Mouse (Mus musculus): ENCODE measurements around the gene Ggps1.
"Not testable (repeated sequence)": the region's sequence is repeated elsewhere in the genome, so short reads cannot be mapped to it uniquely, and the experiment has no call there.

Gene Ggps1

DNA sequence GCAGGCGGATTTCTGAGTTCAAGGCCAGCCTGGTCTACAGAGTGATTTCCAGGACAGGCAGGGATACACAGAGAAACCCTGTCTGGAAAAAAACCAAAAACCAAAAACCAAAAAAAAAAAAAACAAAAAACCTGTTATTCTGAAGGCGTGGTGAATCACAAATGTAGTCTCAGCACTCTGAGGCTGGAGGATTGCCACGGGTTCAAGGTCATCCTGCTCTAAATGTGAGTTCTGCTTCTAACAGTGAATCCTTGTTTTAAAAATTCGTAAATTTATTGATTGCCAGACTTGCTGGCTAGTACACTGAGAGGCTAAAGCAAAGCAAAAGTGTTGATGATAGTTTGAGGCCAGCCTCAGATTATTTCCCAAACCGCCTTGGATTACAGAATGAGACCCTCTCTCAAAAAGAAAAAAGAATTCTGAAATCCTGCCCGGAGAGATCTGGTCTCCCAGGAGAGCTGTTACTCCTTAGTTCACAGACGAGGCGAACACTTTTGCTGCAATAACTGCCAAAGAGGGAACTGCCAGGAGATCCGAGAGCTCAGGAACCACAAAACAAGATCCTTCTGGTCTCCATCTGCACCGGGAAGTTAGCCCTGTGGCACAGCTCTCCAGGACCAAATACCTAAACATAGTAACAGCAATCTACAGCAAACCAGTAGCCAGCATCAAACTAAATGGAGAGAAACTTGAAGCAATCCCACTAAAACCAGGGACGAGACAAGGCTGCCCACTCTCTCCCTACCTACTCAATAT is 27.2 kb downstream of the Ggps1 start:
- no peak for DNase-seq (ENCODE audit: low spot score)

DNA sequence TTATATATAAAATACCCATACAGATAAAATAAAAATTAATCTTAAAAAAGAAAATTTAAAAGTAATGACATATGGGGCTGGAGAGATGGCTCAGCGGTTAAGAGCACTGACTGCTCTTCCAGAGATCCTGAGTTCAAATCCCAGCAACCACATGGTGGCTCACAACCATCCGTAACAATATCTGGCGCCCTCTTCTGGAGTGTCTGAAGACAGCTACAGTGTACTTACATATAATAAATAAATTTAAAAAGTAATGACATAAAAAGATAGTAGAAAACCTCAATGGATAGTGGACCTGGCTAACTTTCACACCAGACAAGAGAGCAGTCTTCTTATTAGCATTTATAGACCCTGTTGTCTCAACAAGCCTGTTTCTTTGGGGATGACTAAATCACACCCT is 27.9 kb downstream of the Ggps1 start:
- not testable (repeated sequence) for DNase-seq (ENCODE audit: low spot score)

- no peak for DNase-seq (ENCODE audit: low spot score)
Observed at GRCm38 (mm10) chr13:14034073-14034348, 29.3 kb downstream of the Ggps1 start.

- no peak for DNase-seq (ENCODE audit: low spot score)
Observed at GRCm38 (mm10) chr13:14033309-14034072, 29.8 kb downstream of the Ggps1 start.

- no peak for DNase-seq (ENCODE audit: low spot score)
Observed at GRCm38 (mm10) chr13:14026154-14026820, 37.0 kb downstream of the Ggps1 start.

DNA sequence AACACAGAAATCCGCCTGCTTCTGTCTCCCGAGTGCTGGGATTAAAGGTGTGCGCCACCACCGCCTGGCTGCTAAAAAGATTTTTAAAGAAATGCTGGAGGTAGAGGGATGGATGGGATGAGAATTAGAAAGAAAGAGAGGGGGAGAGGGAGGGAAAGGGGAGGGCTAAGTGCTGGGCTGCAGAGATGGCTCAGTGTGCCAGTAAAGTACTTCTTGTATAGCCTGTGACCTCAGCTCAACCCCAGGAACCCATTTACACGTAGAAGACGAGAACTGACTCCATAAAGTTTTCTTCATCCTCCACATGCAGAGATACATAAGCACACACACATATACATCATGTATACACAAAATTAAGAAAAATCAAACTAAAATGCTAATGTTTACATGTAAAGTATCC is 37.7 kb downstream of the Ggps1 start:
- no peak for DNase-seq (ENCODE audit: low spot score)

GRCm38 (mm10) chr13:14021417-14021816 is 41.9 kb downstream of the Ggps1 start:
- not testable (repeated sequence) for DNase-seq (ENCODE audit: low spot score)

DNA sequence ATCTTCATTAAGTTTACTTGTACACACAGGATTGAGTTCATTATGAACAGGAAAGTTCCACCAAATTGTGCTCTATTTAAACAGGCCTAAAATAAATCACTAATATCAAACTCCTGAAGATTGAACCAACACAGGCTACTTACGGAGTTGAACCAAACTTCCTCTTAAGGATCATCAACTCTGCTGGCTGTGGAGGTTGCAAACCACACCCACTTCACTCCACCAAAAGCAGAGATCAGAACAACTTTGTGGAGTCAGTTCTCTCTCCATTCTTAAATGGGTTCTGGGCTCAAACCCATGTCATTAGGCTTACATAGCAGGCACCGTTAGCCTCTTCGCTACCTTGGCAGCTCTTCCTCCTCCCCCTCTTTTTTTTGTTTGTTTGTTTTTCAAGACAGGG is 44.4 kb downstream of the Ggps1 start:
- DNase-seq (ENCODE audit: low spot score), result no peak

DNA sequence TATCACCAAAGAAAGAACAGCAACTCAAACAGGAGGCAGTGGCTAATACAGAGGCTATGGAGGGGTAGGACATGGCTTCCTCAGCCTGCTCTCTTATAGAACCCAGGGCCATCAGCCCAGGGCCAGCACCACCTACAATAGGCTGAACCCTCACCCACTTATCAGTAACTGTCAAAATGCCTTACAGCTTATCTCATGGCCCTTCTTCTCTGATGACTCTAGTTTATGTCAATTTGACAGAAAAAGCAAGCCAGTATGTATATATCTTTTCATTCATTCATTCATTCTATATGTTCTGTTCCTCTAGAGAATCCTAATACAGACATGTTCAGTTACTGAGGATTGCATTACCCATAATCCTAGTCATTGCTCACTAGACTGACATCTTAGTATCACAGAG is 45.0 kb downstream of the Ggps1 start:
- DNase-seq (ENCODE audit: low spot score), result no peak

- no peak for DNase-seq (ENCODE audit: low spot score)
Observed at GRCm38 (mm10) chr13:14015609-14016008, 47.7 kb downstream of the Ggps1 start.

GRCm38 (mm10) chr13:14014540-14014939 is 48.7 kb downstream of the Ggps1 start:
- no peak for DNase-seq (ENCODE audit: low spot score)

DNA sequence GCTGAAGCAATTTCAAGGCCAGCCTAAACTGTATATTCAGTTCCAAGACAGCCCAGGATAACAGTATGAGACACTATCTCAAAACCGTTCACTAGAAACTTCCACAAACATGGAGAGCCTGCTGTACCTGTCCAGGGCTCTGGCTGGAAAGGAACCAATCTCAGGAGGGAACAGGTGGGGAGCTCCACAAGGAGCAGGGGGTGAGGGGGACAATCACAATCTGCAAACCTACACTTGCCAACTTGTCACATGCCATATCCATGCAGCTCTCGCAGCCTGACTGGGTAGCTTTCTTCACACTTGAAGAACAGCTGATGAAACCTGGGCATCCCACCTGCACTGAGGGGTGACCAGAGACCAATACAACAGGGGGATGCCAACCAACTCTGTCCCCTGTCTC is 49.3 kb downstream of the Ggps1 start:
- DNase-seq (ENCODE audit: low spot score), result no peak

- DNase-seq (ENCODE audit: low spot score), result no peak
Observed at GRCm38 (mm10) chr13:14011454-14011995, 51.8 kb downstream of the Ggps1 start.

- no peak for DNase-seq (ENCODE audit: low spot score)
Observed at GRCm38 (mm10) chr13:14006056-14006455, 57.2 kb downstream of the Ggps1 start.

DNA sequence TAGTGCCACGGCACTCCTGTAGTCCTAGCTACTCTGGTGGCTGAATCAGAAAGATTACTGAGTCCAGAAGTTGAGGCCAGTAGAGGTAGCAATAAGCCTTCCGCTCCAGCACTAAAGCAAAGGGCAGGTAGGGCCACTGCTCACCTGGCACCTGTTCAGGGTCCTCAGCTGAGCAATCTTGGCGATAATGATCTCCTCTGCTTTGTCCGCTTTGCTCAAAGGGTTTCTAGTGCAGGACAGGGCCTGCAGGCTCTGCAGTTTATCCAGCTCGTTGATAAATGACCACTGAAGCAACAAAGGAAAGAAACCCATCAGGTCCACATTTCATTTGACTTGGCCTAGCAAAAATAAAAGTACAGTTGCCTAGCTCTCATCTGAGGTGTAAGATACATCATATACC is 58.3 kb downstream of the Ggps1 start:
- no peak for DNase-seq (ENCODE audit: low spot score)

- no peak for DNase-seq (ENCODE audit: low spot score)
Observed at GRCm38 (mm10) chr13:14004086-14004485, 59.2 kb downstream of the Ggps1 start.

GRCm38 (mm10) chr13:14002706-14003105 is 60.6 kb downstream of the Ggps1 start:
- DNase-seq (ENCODE audit: low spot score), result no peak

All from embryo, embryonic 10.5 days (tissue).